Mouse (Mus musculus) cerebellum, adult 2 months (tissue): ENCODE measurements around the gene Fank1.

Experiments
- CTCF ChIP-seq: fragments of 200-500 bp; IDR thresholded peaks from 2 replicates; pipeline ENCODE4 v1.5.1; 2011; ENCODE audit warnings: low read depth, mild to moderate bottlenecking, control low read depth, low read length, moderate library complexity, borderline replicate concordance; ENCODE audit not compliant: insufficient read depth
- POLR2A ChIP-seq: fragments of 200-500 bp; IDR thresholded peaks from 2 replicates; pipeline ENCODE4 v1.6.1; 2011; ENCODE audit warnings: low read length, control low read depth, borderline replicate concordance; ENCODE audit not compliant: insufficient read depth

GRCm38 (mm10) chr7:133824579-133824978 is 47.9 kb downstream of the Fank1 start:
- no peak for TF ChIP-seq CTCF
- no peak for TF ChIP-seq POLR2A
